Mouse (Mus musculus) embryo, embryonic 10.5 days (tissue): Measurements from ENCODE around the gene Sipa1l2.
"Not testable (repeated sequence)": the region's sequence is repeated elsewhere in the genome, so short reads cannot be mapped to it uniquely, and the experiment has no call there.

Experiments
- DNase-seq: peaks from one replicate; pipeline ENCODE4 v3.0.0-alpha.2; 2015; ENCODE audit warnings: low spot score

The Sipa1l2 gene

DNA sequence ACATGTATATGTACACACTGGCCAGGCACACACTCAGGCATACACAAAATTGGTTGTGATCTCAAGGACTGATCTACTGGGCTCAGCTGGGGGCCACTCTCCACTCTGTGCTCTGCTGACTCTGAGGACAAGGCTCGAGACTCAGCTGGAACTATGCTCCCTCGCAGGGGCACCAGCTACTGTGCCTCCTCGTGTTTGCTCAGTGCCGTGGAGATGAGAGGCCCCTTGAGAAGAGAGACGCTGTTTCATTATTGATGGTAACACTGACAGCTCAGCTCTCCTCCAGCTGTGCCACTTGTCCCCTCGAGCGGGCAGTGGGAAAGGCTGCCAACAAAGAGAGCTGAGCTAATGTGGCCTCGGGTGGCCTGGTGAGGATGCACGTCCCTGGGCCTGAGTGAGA, 161.9 kb downstream of the Sipa1l2 start:
- DNase-seq = no peak

GRCm38 (mm10) chr8:125406453-125406852, 163.2 kb downstream of the Sipa1l2 start:
- DNase-seq = no peak

- DNase-seq = no peak
Measured at GRCm38 (mm10) chr8:125401350-125401749, 168.3 kb downstream of the Sipa1l2 start.

GRCm38 (mm10) chr8:125397981-125398380, 171.6 kb downstream of the Sipa1l2 start:
- DNase-seq = no peak

DNA sequence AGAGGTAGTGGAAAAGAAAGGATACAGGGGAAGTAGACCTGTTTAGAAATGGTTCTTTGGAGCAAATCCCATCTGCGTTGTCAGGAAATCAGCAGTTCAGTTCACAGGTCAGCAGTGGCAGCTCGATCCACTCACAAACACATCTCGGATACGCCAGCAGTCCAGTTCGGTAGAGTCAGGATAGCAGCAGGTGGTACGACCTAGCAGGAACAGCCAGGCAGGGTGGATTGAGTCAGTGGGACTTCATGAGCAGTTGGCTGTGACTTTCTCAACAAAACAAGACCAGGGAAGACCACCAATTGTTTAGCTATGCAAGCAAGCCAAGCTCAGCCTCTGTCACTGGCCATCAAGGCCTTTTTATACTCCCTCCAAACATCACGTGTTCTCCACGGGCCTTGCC, 173.9 kb downstream of the Sipa1l2 start:
- DNase-seq = not testable (repeated sequence)

GRCm38 (mm10) chr8:125395032-125395431, 174.6 kb downstream of the Sipa1l2 start:
- no peak for DNase-seq

DNA sequence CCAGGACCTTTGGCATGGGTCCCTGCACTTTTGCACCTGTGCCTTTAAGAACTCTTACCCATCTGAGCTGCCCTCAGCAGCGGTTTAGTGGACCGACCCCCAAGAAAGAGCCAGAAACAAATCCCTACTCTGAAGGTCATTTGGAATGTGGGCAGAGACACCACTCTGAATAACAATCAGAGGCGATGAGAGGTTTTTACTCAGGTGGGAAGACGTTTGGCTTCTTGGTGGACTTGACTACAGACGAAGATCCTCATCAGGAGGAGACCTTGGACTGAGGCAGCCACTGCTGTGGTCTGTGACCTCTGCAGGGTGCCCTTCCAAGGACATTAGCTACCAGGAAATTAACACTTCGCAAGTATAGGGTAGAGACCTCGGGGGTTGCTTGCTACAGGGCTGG, 177.9 kb downstream of the Sipa1l2 start:
- no peak for DNase-seq

DNA sequence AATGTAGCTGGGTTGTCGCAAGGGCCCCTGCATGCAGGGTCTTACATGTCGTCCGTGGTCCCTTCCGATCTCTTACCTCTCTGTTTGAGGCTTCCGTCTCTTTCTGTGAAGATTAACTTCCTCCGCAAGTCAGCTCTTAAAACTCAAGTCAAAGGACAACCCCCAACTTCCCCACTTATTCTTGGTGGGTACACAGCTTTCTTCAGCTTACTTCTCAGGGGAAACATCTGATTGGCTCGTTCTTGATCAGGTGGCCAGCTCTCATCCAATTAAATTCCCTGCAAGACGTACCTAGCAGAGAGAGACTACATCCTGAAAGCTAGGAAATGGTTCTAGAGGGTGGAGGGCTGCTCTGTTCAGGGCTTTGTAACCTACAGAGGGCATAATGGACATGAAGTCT, 178.3 kb downstream of the Sipa1l2 start:
- DNase-seq = no peak

GRCm38 (mm10) chr8:125390506-125390895, 179.1 kb downstream of the Sipa1l2 start:
- DNase-seq = no peak

- no peak for DNase-seq
Measured at GRCm38 (mm10) chr8:125389756-125390505, 179.7 kb downstream of the Sipa1l2 start.

GRCm38 (mm10) chr8:125389280-125389679, 180.3 kb downstream of the Sipa1l2 start:
- no peak for DNase-seq

- no peak for DNase-seq
Measured at GRCm38 (mm10) chr8:125388404-125389180, 181.0 kb downstream of the Sipa1l2 start.

- DNase-seq = peak; percentile 54
Measured at GRCm38 (mm10) chr8:125385519-125386150, 184.0 kb downstream of the Sipa1l2 start.

DNA sequence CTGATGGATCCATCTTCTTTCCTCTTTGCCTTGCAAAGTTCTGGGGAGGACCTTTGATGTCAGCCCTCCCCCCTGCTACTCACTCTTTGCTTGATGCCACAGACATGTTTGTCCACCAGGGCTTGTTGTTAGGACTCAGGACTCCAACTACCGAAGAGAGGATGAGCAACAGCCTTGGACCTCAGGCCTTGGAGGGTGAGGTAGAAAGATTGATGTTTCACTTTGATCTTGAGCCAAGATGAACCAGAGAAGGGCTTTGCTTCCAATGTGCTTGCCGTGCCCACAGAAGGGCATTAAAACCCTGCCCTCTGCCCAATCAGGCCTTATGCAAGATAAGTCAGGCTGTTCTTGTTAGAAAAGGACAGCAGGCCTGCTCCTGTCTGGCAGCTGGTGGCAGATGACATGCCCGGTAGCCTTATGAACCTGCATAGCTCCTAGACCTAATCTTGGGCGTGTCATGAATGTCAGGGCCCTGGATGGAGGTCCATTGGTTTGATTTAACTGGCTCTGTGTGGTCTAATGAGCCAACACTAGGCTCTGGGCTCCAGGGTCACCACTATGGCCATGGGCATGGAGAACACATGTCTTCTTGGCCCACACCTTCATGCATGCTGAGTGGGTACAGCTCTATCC, 184.9 kb downstream of the Sipa1l2 start:
- DNase-seq = no peak

- no peak for DNase-seq
Measured at GRCm38 (mm10) chr8:125381674-125382073, 187.9 kb downstream of the Sipa1l2 start.

DNA sequence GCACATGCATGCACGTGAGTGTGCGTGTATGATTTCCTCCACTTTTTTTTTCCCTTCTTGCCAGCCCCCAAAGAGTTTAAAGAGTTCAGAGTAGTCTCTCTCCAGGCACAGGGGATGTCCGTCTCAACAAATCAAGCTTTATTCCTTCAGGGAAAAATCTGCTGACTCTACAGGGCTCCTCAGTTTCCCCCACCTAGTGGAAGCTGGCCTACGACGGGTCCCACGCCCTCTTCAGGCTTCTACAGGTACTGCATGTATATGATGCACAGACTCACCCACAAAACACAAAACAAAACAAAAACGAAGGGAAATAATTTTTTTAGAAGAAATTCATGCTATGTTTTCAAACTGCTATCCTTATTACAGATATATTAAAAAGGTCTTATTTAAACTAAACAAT, 189.7 kb downstream of the Sipa1l2 start:
- DNase-seq = no peak

DNA sequence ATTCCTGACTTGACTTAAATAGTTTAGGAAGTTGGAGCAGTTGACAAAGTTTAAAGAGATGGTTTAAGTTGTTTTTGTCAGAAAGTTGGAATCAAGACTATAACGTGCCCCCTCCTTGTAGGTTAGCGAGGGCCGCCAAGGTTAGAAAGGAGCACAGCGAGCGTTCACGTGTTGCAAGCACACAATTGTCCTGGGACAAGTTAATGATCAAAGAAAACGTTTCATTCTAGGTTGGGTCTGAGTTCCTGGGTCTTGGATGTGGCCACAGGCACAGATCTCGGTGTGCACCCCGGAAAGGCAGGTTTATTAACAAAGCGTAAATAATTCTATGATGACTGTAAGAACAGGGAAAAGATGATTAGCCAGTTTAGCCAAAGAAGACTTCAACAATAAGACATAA, 190.5 kb downstream of the Sipa1l2 start:
- no peak for DNase-seq

DNA sequence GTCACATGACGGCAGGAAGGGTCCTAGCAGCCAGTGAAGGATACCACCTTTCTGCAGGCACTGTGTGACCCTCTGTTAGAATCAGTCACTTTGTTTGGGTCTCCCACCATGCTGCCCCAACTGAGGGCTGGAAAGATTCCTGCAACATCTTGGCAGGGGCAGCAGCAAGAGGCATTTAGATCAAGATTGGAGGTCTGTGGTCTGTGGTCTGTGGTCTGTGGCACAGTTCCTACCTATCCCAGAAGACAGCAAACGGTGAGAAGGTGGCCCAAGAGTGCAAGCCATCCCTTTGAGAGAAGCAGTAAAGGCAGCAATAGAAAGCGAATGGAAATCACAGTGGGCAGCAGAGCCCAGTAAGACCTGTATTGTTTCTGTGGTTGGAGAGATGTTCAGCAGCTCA, 191.9 kb downstream of the Sipa1l2 start:
- DNase-seq = no peak

DNA sequence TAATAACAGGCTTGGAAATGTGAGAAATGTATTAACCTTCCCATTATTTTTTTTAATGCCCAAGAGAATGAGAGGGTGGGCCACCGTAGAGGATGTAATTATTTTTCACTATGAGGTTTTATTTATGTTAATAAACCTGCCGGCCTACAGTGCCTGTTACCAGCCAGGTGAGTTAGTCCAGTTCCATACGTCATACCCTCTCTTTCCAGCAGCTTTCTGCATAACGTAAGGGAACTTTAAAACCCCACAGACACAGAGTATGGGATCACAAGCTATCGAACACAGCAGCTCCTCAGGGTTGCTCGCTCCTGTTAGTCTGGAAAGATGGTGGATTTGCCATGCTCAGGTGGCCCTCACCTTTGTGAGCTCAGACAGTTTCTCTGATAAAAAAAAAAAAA, 193.2 kb downstream of the Sipa1l2 start:
- no peak for DNase-seq

DNA sequence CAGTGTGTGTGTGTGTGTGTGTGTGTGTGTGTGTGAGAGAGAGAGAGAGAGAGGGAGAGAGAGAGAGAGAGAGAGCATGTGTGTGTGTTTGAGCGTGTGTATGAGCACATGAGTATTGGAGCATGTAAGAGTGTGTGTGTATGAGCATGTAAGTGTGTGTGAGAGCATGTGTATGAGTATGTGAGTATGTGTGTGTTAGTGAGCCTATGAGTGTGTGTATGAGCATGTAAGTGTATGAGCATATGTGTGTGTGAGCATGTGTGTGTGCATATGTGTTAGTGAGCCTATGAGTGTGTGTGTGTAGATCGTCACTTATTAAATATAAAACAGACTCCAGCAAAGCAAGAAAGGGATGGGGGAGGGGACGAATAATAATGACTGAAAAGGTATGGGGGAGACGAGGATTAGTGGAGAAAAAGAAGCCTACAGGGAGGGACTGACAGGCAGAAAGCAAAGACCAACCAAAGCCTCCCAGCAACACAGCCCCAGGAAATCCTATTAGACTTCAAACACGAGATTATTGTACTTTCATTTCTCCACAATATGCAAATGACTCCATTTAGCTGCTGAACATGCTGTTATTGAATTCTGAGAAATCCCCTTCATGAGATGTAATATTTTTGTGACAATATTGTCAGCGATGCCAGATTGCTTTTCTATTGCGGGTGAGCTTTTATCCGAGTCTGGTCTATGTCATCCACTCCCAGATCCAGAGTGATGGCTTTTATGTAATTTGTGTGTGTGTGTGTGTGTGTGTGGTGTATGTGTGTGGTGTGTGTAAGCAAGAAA, 193.8 kb downstream of the Sipa1l2 start:
- DNase-seq = no peak

DNA sequence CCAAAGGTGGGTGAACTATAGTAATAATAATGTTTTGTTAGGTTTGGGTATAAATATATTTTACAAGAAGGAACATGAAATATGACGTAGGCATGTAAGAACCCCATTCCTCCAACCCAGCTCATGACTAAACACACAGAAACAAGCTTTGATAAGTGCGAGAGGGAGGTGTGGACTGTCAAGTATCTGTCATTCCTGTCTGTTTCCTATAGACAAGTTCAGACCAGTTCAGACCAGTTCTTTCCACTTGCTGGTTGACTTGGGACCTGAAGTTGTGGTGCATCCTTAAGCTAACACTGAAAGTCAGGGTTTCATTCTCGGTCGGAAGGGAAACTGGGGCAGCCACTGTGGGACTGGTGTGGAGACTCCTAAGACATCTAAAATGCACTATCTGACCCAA, 197.0 kb downstream of the Sipa1l2 start:
- no peak for DNase-seq
